Mouse (Mus musculus) CH12.LX (cell line): ENCODE results near the gene Zkscan5.

Experiments used
- ETS1 ChIP-seq: conservative IDR thresholded peaks from 2 replicates; pipeline ENCODE4 v1.6.1; 2012; ENCODE audit warnings: low read depth, mild to moderate bottlenecking, inconsistent platforms, low read length, improper control_type of control experiment, moderate library complexity
- TBP ChIP-seq: conservative IDR thresholded peaks from 2 replicates; pipeline ENCODE4 v1.6.1; 2011; ENCODE audit warnings: low read depth, low read length, improper control_type of control experiment
- USF2 ChIP-seq: conservative IDR thresholded peaks from 2 replicates; pipeline ENCODE4 v1.6.1; 2011; ENCODE audit warnings: low read depth, low read length, improper control_type of control experiment
- ZC3H11A ChIP-seq: IDR thresholded peaks from 2 replicates; pipeline ENCODE4 v1.6.1; 2012; ENCODE audit warnings: low read depth, mild to moderate bottlenecking, inconsistent platforms, low read length, improper control_type of control experiment

GRCm38 (mm10) chr5:145217746-145218145 lies 13.4 kb downstream of the Zkscan5 start:
- TF ChIP-seq ZC3H11A (no peak), ETS1 (no peak), TBP (no peak), USF2 (no peak)
